Mouse (Mus musculus) forebrain, embryonic 16.5 days (tissue): ENCODE measurements at regions not wholly inside any gene's neighbourhood (a gene's known extent, or its start where the extent isn't known, plus 50 kb on each side); places are given as distances from the start of the nearest gene placed in this dataset.

Source experiments
- ATAC-seq: fragments of 200-750 bp; cut with Nextera tagmentation; 2 replicates; pipeline ENCODE4 v1.8.0; 2017; ENCODE audit warnings: mild to moderate bottlenecking, moderate library complexity
- H3K27ac ChIP-seq: fragments of 300-500 bp; sonication (generic); 2 replicates; pipeline ENCODE4 v1.5.1; 2014; ENCODE audit warnings: low read length, control low read depth
- H3K27me3 ChIP-seq: fragments of 300-500 bp; sonication (generic); replicated peaks from 2 replicates; pipeline ENCODE4 v1.6.1; 2014; ENCODE audit warnings: low read length; ENCODE audit not compliant: control insufficient read depth, insufficient read depth
- H3K36me3 ChIP-seq: fragments of 300-500 bp; sonication (generic); 2 replicates; pipeline ENCODE4 v1.6.1; 2014; ENCODE audit not compliant: control insufficient read depth, insufficient read depth
- H3K4me1 ChIP-seq: fragments of 300-500 bp; sonication (generic); replicated peaks from 2 replicates; pipeline ENCODE4 v1.6.1; 2014; ENCODE audit warnings: low read length; ENCODE audit not compliant: control insufficient read depth, insufficient read depth
- H3K4me2 ChIP-seq: fragments of 300-500 bp; sonication (generic); 2 replicates; pipeline ENCODE4 v1.6.1; 2014; ENCODE audit warnings: mild to moderate bottlenecking, low read length, control low read depth
- H3K4me3 ChIP-seq: fragments of 300-500 bp; sonication (generic); replicated peaks from 2 replicates; pipeline ENCODE4 v1.5.1; 2014; ENCODE audit warnings: mild to moderate bottlenecking, low read length, control low read depth
- H3K9ac ChIP-seq: fragments of 300-500 bp; sonication (generic); replicated peaks from 2 replicates; pipeline ENCODE4 v1.6.1; 2014; ENCODE audit warnings: low read depth, low read length, control low read depth
- H3K9me3 ChIP-seq: fragments of 300-500 bp; sonication (generic); 2 replicates; pipeline ENCODE4 v1.6.1; 2016; ENCODE audit warnings: low read length; ENCODE audit not compliant: control insufficient read depth
- WGBS: fragments of 180-500 bp; shearing (Covaris S2); extraction: QIAGEN DNeasy Blood & Tissue Kit; methylation state at CpG from one replicate; pipeline ENCODE4 v1.1.7; 2014; 5-methylcytosine and 5-hydroxymethylcytosine counted together

DNA sequence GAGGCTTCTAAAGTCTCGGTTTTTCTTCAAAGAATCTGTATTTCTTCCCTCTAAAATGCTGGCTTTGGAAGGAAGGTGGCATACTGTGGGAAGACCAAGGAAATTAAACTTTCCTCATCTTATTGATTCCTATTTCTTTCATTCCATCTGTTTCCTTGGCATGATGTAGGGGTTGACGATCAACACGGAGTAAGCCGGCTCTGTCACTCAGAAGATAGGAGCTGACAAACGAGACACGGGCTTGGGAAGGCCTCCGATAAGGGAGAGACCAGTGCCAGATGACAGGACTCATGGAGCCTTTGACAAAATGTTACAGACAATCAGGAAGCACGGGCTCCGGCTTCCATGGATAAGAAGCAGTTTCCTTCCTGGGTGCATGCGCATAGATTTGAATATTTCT, 101.4 kb upstream of the Hsfy2 start:
- WGBS: 74% methylated on average over 10 of the region's 10 CpGs
- Histone ChIP-seq H3K36me3 (no peaks in the 10 kb centered on the region), H3K4me3 (no peak overlapping the region), H3K4me2 (no peak overlapping the region), H3K9ac (no peak overlapping the region), H3K27me3 (no peaks in the 10 kb centered on the region), H3K27ac (no peak overlapping the region), H3K4me1 (no peaks in the 10 kb centered on the region), H3K9me3 (peaks cover 4% of the 10 kb centered on the region; the same call in 1 of the 2 replicates)
- peak; percentile 90 for ATAC-seq

DNA sequence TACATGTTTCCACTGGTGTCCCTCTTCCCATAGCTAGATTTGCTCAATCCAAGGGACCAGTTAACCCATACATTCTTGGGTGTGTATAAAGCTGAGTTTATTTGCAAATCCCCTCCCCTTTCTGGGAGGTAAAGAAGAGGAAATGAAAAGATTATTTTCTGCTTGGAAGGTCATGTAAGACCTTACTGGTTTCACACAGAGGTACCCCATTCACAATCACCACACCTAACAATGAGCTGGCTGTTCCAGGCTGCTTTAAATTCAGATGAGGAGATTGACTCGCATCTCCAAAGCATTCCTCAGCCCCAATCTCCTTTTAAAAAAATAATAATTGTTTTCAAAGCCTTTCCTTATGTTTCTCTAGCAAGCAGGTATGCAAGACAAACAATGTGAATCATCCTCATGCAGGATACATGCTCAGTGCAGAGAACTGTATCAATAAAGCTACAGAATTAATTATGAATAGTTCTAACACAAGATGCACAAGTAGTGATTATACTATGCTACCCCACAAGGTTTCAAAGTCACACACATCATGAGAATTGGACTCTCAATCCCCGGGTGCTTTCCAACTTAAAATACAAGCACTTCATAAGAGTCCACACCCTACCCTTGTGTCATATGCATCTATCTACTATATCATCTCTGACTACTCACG, 89.1 kb upstream of the Hsfy2 start:
- H3K4me1 ChIP-seq: no peaks in the 10 kb centered on the region
- no peak overlapping the region for H3K27ac ChIP-seq
- no peak overlapping the region for H3K4me2 ChIP-seq
- H3K9ac ChIP-seq: no peak overlapping the region
- H3K27me3 ChIP-seq: no peaks in the 10 kb centered on the region
- H3K9me3 ChIP-seq: no peaks in the 10 kb centered on the region
- no peak overlapping the region for H3K4me3 ChIP-seq
- peak; percentile 75 for ATAC-seq
- H3K36me3 ChIP-seq: no peaks in the 10 kb centered on the region
- WGBS: 27% methylated on average over 3 of the region's 3 CpGs

DNA sequence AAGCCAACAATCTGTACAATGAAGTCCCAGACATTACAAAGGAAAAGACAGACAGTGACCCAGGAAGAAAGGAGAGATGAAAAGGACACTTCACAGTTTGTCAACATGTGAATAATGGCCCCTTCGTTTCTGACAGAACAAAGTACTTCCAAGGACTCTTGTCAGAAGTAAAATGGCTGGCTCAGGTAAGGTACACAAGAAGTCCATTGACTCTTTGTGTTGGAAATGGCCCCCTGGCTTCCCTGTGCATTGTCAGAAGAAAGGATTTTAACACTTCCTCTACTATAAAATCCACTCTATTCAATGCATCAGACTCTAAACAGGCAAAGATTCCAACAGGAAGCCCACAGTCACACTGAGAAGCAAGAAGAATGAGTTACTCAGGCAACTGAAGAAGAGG, 86.4 kb upstream of the Hsfy2 start:
- WGBS: 37% methylated on average over 1 of the region's 1 CpGs
- Histone ChIP-seq H3K36me3 (no peaks in the 10 kb centered on the region), H3K9ac (no peak overlapping the region), H3K27me3 (no peaks in the 10 kb centered on the region), H3K27ac (no peak overlapping the region), H3K4me1 (no peaks in the 10 kb centered on the region), H3K4me2 (no peak overlapping the region), H3K9me3 (no peaks in the 10 kb centered on the region), H3K4me3 (no peak overlapping the region)
- no peak for ATAC-seq

DNA sequence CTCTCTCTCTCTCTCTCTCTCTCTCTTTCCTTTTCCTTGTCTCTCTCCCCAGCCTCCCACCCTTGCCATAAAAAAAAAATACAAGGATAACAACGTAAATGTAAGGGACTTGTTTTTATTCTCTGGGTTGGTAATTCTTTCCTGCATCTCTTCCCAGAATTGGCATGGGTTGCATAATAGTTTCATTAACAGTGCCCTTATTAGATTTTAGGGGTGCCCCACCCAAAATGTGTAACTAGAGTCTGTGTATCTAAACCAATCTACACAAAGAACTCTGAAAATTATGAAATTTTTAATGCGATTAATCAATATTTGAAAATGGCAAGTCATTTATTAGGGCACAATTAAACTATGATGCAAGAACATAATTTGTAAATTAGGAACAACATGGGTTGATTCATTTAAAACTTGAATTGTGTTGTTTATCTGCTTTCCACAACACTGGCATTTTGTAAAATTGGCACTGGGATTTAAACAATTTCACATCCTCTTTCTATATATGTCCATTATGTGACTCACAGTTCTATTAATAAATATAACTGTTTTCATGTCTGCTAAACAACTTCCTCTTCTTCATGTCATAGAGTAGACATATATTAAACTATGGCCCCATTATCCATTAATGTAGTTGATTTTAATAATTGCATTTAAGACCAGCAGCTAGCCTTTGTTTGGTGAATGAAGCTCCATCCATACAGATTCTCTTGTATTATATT, 75.9 kb upstream of the Hsfy2 start:
- WGBS: 92% methylated on average over 2 of the region's 2 CpGs
- no peak overlapping the region for H3K27ac ChIP-seq
- no peak for ATAC-seq

DNA sequence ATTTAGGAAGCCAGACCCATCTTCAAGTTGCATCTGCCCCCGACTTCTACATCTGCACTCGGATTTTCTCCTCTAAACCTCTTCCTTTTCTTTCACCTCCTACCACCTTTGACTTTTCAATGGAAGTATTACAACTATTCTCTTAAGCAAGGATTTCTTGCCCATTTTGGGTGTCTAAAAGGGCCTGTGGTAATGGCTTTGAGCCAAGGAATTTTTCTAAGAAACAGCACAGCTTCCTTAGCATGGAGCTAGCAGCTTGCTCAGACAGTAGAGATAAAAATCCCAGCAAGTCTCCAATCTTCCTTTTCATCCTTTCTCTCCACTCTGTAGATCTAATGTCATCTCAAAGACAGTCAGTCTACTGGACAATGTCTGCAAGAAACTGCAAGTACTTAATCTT, 63.2 kb upstream of the Hsfy2 start:
- Histone ChIP-seq H3K9me3 (no peaks in the 10 kb centered on the region), H3K27ac (no peak overlapping the region), H3K4me2 (no peak overlapping the region), H3K4me3 (no peak overlapping the region), H3K36me3 (no peaks in the 10 kb centered on the region), H3K4me1 (no peaks in the 10 kb centered on the region), H3K27me3 (no peaks in the 10 kb centered on the region), H3K9ac (no peak overlapping the region)
- no peak for ATAC-seq
- whole genome bisulfite sequencing: 93% methylated on average over 2 of the region's 2 CpGs

More for the DNA sequence above, 75.9 kb upstream of the Hsfy2 start:
- Histone ChIP-seq H3K9me3 (no peaks in the 10 kb centered on the region), H3K27me3 (no peaks in the 10 kb centered on the region), H3K9ac (no peak overlapping the region), H3K4me2 (no peak overlapping the region), H3K4me1 (no peaks in the 10 kb centered on the region), H3K36me3 (no peaks in the 10 kb centered on the region), H3K4me3 (no peak overlapping the region)

DNA sequence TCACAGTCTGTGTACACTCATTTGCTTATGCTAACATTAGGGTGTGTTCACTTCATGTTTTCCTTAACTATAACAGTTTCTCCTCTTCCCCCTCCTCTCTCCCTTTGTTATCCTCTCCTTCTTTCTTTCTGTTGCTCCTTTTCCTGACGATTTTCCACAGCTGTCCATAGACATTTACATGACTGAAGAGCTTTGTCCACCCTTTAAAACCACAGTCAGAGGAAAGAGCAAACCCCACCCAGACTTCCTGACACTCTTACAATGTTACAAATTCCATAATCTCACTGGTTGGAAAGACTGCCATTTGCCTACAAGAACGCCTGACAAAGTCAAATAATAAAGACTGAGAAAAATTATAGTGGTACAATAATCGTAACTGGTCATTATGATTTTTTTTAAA, 60.3 kb upstream of the Hsfy2 start:
- 66% methylated on average over 3 of the region's 3 CpGs for WGBS
- Histone ChIP-seq H3K27ac (no peak overlapping the region), H3K36me3 (no peaks in the 10 kb centered on the region), H3K9ac (no peak overlapping the region), H3K4me3 (no peak overlapping the region), H3K27me3 (no peaks in the 10 kb centered on the region), H3K4me1 (no peaks in the 10 kb centered on the region), H3K4me2 (no peak overlapping the region), H3K9me3 (no peaks in the 10 kb centered on the region)
- ATAC-seq: no peak
